Mouse (Mus musculus): ENCODE results near the gene Plekhm1.
"Not testable (repeated sequence)": the region's sequence is repeated elsewhere in the genome, so short reads cannot be mapped to it uniquely, and the experiment has no call there.

Plekhm1 gene

GRCm38 (mm10) chr11:103411981-103412949 is at the start of gene Plekhm1:
Plekhm1 (minus strand) TSS chr11:103412687.
- DNase-seq (ENCODE audit: low read depth, low spot score), result peak; percentile 98

DNA sequence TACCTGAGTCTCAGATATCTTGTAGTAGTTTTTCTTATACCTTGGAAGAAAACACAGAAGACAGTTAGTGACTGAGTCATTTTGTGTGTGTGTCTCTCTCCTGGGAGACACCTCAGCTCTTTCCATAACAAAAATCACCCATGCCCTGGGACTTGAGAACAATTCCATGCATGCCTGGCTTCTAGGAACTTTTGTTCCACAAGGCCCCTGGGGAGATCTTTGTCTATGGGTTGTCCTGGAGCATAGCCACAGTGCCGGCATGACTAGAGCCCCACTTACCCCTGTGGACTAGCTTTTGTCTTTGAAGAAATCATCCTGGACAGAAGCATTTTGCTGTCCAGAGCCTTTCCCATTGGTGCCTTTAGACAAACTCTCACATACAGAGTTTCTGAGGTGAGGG is 38.6 kb upstream of the Plekhm1 start:
- DNase-seq (ENCODE audit: low read depth, low spot score), result not testable (repeated sequence)

DNA sequence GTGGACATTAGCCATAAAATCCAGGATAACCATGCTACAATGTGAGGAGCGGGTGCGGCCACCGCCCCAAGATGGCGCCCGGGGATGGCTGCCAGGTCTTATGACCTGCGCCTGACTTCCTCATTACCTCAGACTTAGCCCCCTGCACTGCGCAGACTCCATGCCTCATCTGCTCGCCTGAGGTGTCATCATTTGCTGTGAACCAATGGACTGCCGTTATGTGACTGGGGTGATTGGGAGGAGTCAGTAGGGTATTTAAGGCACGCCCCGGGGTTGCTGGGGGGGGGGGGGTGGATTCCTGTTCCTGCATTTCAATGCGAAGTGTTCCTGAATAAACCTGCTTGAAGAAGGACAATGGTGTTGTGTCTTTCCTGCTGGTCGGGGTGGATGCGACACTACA is 37.2 kb upstream of the Plekhm1 start:
- not testable (repeated sequence) for DNase-seq (ENCODE audit: low read depth, low spot score)

DNA sequence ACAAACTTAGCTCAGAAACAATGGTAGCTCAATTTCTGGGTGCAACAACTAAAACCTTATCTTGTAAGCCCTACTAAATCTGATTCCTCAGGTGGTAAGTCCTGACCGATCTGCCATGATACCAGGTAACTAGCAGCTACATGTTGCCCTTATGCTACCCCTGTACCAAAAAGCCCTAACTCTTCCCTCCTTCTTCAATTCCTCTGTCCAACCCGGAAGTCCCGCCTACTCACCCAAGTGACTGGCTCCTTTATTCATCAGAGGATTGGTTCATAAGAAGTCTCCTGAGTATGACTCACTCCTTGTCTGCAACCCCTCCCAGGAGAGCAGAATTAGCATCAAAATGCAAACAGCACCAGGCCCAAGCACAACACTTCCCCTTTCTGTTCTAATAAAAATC is 31.2 kb upstream of the Plekhm1 start:
- DNase-seq (ENCODE audit: low read depth, low spot score), result no peak

DNA sequence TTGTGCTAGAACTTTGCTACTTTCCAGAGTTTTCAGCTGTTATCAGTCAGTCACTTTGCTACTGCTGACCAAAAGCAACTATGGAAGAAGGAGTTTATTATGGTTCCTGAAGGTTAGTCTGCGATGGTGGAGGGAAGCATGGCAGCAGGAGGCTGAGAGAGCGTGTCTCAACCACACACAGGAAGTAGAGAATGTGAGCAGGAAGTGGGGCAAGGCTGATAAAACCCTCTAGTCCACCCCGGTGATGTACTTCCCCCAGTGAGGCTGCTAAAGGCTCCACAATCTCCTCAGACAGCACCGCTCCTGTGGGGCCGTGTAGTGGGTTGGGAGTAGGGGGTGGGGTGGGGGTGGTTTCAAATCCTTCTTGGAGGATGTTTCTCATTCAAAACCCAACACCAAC is 23.8 kb upstream of the Plekhm1 start:
- no peak for DNase-seq (ENCODE audit: low read depth, low spot score)

DNA sequence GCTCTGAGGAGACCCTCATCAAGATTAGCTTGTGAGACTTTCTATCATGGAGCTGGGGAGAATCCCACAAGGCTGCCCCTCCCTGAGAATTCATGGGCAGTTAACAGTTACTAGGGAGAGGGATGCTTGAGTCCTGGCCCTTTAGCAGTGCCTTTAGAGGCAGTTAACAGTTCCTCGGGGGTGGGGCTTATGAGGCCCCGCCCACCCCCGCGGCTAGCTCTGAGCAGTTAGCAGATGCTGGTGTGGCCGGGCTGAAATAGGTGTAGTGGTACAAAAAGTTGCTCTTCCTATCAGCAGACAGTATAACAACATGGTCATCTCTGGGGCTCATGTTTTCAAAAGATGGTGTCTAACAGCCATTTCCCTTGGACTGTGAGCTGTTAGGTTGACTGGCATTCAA is 12.5 kb upstream of the Plekhm1 start:
- no peak for DNase-seq (ENCODE audit: low read depth, low spot score)

- no peak for DNase-seq (ENCODE audit: low read depth, low spot score)
These were observed 7.2 kb upstream of the Plekhm1 start for GRCm38 (mm10) chr11:103419667-103420066.

GRCm38 (mm10) chr11:103419226-103419625 is 6.7 kb upstream of the Plekhm1 start:
- DNase-seq (ENCODE audit: low read depth, low spot score), result no peak

DNA sequence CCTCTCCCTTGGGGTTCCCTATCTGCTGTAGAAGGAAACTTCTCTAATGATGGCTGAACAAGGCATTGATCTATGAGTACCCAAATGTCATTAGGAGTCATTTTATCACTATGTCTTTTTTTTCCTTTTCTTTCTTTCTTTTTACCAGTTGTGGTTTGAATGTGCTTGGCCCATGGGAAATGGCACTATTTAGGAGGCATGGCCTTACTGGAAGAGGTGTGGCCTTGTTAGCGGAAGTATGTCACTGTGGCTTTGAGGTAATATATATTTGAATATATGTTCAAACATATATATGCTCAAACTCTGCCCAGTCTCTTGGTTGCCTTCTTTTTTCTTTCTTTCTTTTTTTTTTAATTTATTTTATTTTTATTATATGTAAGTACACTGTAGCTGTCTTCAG is 1.0 kb upstream of the Plekhm1 start:
- no peak for DNase-seq (ENCODE audit: low read depth, low spot score)

- DNase-seq (ENCODE audit: low read depth, low spot score), result no peak
These were observed 500 bp upstream of the Plekhm1 start for GRCm38 (mm10) chr11:103412950-103413423.

GRCm38 (mm10) chr11:103411301-103411700 is 1.2 kb downstream of the Plekhm1 start:
- DNase-seq (ENCODE audit: low read depth, low spot score), result no peak

GRCm38 (mm10) chr11:103408880-103409279 is 3.6 kb downstream of the Plekhm1 start:
- DNase-seq (ENCODE audit: low read depth, low spot score), result no peak

GRCm38 (mm10) chr11:103407136-103407535 is 5.4 kb downstream of the Plekhm1 start:
- DNase-seq (ENCODE audit: low read depth, low spot score), result not testable (repeated sequence)

- DNase-seq (ENCODE audit: low read depth, low spot score), result no peak
These were observed 5.9 kb downstream of the Plekhm1 start for GRCm38 (mm10) chr11:103406551-103406950.

DNA sequence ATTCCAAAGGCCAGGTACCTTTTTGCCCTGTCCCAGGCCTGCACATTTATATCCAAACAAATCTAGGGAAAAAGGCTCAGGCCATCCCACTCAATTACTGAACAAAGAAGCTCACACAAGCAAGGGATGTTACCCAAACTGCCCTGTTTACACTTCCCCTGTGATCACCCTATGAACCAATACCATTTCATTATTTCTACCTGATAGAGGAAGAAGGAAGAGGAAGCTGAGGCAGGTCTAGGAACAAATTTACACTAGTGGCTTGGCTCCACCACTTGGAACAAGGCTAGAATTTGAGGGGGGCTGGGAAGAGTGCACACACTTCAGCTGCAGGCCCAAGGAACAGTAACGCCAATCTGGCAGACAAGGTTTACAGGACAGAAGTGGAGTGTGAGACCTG is 6.7 kb downstream of the Plekhm1 start:
- DNase-seq (ENCODE audit: low read depth, low spot score), result no peak

DNA sequence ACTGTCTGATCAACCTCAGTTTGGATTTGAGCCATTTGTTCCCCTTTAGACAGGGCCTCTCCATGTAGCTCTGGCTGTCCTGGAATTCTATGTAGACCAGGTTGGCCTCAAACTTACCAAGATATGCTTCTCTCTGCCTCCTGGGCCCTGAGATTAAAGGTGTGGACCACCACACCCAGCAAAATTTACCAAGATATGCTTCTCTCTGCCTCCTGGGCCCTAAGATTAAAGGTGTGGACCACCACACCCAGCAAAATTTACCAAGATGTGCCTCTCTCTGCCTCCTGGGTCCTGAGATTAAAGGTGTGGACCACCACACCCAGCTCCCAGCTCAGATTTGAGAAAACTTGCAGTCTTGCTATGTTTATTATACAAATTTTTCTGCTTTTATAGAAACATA is 7.9 kb downstream of the Plekhm1 start:
- DNase-seq (ENCODE audit: low read depth, low spot score), result no peak

DNA sequence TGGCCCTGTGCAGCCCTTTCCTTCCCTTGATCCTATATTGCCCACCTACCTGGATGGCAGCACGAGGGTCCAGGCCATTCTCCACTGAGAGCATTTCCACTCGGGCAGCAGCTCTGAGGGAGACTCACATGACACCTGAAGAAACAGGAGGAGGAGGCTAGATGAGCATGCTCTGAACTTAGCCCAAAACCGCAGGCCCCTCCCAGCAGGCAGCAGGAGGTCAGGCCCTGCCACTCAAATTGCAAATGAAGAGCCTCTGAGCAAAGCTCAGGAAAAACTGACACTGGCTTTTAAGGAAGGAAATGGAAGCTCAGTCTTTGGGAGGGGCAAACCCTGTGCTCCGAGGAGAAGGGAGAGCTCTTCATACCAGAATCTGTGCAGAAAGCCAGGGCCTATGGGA is 8.7 kb downstream of the Plekhm1 start:
- no peak for DNase-seq (ENCODE audit: low read depth, low spot score)

- peak; percentile 86 for DNase-seq (ENCODE audit: low read depth, low spot score)
These were observed 9.7 kb downstream of the Plekhm1 start for GRCm38 (mm10) chr11:103402738-103403137.

DNA sequence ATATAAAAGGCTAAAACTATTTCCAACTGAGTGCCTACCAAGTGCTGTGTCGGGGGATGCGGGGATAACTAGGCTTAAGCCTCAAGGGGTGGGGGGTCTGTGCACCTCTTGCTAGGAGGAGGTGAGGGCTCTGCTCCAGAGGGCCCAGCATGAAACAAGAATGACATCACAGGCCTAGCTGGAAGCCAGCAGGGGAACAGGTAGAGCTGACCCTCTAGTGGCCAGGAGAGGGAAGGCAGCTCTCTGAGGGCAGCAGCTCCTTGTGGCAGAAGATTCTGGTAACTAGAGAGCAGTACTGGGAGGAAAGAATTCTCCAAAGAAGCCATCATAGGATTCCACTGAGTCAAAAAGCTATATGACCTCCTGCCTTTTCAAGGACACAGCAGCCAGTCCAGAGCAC is 10.3 kb downstream of the Plekhm1 start:
- DNase-seq (ENCODE audit: low read depth, low spot score), result peak; percentile 80

- DNase-seq (ENCODE audit: low read depth, low spot score), result no peak
These were observed 12.5 kb downstream of the Plekhm1 start for GRCm38 (mm10) chr11:103399986-103400385.

DNA sequence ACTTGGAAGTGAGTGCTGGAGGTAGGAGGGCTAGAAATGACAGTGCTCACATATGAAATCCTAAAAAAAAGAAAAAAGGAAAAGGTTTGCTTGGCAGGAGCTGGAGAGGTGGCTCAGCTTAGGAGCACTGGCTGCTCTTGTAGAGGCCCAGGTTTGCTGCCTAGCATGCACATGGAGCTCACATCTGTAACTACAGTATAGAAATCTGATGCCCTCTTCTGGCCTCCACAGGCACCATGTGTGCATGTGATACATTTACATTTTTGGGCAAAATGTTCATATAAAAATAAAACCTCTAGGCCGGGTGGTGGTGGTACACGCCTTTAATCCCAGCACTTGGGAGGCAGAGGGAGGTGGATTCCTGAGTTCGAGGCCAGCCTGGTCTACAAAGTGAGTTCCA is 13.4 kb downstream of the Plekhm1 start:
- DNase-seq (ENCODE audit: low read depth, low spot score), result peak; percentile 59

- DNase-seq (ENCODE audit: low read depth, low spot score), result no peak
These were observed 15.8 kb downstream of the Plekhm1 start for GRCm38 (mm10) chr11:103396682-103397081.

- DNase-seq (ENCODE audit: low read depth, low spot score), result no peak
These were observed 16.3 kb downstream of the Plekhm1 start for GRCm38 (mm10) chr11:103396236-103396635.

Measured in brain, adult 2 months (tissue).